Mouse (Mus musculus): Measurements from ENCODE around the gene Kif6.

Kif6 gene

DNA sequence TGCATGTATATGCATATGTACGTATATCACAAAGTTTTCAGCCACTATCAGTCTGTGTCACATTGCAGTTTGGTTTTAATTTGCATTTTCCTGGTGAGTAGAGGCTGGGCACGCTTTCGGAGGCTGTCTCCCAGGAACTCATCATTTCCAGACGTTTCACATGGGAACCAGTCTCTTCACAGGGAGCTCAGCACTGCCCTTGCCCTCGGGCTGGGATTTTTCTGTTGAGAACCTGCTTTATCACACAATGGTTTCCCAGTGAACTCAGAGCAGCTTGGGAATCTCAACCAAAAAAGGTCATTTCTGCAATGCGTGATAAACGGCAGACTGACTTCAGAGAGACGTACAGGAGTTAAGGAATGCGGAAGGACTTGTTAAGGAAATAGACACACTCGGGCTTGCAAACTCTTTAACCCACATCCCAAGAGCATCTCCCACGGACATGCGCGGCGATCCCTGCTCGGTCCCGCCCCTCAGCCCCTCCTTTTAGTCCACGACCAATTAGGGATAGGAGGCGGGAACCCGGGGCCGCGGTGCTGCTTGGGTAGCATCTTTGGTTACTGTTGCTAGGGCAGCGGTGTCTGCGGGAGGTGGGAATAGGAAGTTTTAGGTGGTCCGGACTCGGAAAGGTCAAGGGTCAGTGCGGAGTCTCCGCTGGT lies at the start of gene Kif6:
Gene Kif6, plus strand, starts transcription at position 560 of the 659 bp plus-strand sequence.
- peak; percentile 72 for DNase-seq (ENCODE audit: low spot score)

DNA sequence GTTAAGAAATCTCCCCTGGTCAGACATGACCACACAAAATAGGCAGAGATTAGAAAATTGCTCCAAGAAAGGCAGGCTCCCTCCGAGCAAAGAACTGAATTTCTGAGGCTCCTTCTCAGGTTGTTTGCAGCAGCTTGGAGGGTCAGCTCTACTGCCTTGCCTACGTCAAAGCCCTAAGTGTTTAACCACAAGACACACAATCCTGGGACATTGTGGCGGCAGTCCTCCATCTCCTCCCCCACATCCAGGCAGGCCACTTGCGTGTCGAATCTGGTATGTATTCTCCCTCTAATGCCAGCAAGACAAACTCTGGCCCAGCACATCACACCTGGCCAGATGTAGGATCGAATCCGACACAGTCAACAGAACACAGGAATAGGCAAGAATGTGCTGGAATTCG lies 46.2 kb upstream of the Kif6 start:
- no peak for DNase-seq (ENCODE audit: low spot score)

DNA sequence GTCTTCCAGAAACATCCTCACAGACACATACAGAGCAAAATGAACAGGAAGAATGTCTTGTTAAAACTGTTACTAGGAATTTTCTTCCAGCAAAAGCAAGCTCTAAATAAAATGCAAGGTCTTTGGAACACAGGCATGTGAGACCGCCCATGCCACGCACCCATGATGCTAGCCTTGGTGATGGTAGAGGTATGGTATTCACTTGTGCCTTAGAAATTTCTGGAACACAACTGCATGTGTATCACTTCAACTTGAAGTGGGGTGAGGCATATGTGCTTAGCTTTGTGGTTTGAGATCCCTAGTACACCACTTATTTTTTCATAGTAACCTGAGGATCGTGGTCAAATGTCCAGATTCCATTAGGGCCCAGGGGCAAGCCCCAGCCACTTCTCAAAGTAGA lies 37.6 kb upstream of the Kif6 start:
- no peak for DNase-seq (ENCODE audit: low spot score)

- no peak for DNase-seq (ENCODE audit: low spot score)
These were observed 32.5 kb upstream of the Kif6 start for GRCm38 (mm10) chr17:49582471-49582870.

- DNase-seq (ENCODE audit: low spot score): no peak
These were observed 24.9 kb upstream of the Kif6 start for GRCm38 (mm10) chr17:49590051-49590450.

DNA sequence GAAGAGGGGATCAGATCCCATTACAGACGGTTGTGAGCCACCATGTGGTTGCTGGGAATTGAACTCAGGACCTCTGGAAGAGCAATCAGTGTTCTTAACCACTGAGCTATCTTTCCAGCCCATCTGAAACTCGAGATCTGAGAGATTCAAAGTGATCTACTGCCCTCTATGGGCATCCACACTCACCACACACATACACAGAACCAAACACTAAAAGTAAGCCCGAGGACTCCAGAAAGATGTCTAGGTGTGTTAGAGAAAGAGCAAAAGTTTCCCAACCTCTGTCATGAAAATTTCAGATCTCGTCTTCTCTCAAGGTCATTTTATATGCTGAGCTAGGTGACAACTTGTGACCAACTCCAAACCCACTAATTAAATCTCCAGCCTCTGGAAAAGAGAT lies 9.5 kb upstream of the Kif6 start:
- no peak for DNase-seq (ENCODE audit: low spot score)

- DNase-seq (ENCODE audit: low spot score): no peak
These were observed 7.4 kb upstream of the Kif6 start for GRCm38 (mm10) chr17:49607351-49608027.

- no peak for DNase-seq (ENCODE audit: low spot score)
These were observed 4.6 kb upstream of the Kif6 start for GRCm38 (mm10) chr17:49610296-49610695.

- no peak for DNase-seq (ENCODE audit: low spot score)
These were observed 310 bp downstream of the Kif6 start for GRCm38 (mm10) chr17:49615241-49615651.

DNA sequence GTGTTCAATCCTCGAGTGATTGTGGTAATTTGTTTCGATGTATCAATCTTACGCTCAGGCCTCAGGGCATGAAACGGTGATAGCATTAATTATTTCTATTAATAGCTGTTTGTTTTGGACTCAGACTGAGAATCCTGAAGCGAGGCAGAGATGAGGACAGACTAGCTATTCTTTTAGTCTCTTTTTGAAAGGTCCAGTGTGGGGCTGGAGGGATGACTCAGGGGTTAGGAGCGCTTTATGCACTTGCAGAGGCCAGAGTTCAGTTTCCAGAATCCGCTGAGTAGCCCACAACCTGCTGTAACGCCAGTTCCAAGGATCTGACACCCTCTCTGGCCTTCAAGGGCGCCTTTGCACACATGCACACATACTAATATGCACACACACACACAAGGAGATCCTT lies 9.6 kb downstream of the Kif6 start:
- no peak for DNase-seq (ENCODE audit: low spot score)

DNA sequence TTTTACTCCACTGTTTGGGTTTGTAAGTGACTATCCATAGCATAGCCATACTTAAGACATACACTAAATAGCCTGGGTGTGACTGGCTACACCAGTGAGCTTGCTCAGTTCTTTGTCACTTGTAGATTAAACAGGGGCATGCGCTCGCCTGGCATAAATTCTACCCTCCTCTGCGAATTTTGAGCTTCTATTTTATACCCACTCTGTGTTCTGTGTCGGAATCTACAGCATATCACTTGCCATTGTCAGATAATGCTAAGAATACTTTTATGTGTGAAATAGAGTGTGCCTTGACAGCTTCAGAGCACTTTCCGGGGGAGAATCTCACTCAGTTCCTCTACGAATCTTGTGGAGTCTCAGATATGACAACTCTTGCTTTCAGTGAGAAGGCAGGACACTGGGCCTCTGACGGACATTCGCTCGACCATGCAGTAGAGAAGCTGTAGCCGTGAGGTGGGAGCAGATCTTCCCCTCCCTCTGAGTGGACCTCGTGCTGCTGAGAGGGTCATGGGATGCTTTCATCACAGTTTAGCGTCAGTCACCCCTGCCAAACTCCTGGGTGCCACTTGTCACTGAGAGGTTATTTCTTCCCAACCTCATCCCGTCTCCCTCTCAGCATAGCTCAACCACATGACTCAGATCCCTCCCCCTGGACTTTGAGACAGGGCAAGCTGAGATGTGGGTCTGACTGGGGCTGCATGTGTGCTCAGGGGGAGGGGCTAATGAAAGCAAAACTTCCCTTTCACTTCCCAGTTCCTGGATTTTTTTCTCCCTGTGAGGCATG lies 12.3 kb downstream of the Kif6 start:
- no peak for DNase-seq (ENCODE audit: low spot score)

DNA sequence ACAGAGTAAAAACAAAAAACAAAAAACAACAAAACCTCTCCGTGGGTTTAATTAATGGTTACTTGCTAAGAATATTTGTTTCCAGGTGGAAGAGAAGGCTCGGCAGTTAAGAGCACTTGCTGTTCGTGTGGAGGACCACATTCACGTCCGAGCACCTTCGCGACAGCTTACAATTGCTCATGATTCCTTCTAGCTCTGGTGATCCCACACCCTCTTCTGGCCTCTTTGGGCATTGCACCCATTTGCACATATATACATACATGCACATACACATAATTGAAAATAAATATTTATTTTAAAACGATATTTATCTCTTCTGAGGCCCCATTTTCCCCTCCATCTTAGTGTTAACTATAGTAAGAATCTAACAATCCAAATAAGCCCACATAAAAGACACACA lies 13.9 kb downstream of the Kif6 start:
- no peak for DNase-seq (ENCODE audit: low spot score)

- no peak for DNase-seq (ENCODE audit: low spot score)
These were observed 18.1 kb downstream of the Kif6 start for GRCm38 (mm10) chr17:49633041-49633440.

GRCm38 (mm10) chr17:49641903-49642302 lies 27.0 kb downstream of the Kif6 start:
- no peak for DNase-seq (ENCODE audit: low spot score)

DNA sequence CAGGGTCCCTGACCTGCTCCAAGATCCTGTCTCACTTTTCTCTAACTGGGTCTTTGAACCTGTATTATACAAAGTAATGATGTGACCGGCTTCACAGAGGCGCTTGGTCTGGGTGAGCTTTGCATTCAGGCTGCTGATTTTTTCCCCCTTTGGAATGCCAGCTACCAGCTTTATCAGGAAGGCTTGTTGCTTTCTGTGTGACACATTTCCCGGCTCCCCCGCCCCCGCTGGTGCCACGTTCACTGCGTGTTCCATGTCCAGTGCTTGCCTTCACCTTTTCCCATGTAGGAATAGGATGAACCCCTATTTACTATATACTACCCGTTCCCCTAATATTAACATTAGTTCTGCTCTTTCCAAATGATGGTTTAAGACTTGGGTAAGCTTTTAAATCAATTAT lies 27.4 kb downstream of the Kif6 start:
- no peak for DNase-seq (ENCODE audit: low spot score)

DNA sequence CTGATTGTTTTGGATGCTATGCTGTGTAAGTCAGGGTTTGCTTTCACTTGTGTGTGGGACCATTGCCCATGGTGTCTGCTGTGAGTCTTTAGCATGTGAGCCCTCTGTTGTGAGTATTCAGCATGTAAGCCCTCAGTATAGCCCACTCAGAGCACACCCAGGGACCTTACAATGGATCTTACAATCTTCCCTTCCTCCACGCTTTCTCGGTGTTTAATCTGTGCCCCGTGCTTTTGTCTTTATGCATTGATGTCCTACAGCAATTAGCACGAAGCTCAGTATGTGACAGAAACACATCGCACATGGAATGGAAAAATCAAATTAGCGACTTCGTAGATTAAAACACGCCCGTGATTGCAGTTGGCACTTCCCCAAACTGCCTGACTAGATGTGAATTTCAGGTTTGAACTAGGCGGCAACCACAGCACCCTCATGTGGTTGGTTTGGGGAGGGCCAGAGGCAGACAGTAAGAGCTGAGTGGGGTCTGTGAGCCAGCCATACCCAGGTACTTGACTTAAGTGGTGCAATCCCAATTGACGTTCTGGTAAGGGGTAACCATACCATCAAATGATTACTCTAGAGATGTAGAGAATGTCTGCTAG lies 28.1 kb downstream of the Kif6 start:
- DNase-seq (ENCODE audit: low spot score): no peak

DNA sequence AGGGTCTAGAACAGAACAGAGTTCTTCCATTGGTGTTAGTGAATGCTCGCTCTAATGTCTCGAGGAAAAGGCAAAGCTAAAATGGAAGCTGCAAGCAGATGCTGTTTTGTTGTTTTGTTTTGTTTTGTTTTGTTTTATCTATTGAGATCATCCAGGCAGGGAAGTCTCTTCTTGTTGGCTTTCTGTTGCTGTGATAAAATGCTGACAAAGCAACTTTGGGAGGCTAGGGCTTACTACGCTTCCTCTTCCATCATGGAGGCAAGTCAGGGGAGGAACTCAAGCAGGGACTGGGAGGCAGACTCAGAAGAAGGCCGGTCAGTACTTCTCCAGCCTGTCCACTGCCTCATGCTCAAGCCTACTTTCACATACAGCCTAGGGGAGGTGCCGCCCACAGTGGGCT lies 31.3 kb downstream of the Kif6 start:
- no peak for DNase-seq (ENCODE audit: low spot score)

DNA sequence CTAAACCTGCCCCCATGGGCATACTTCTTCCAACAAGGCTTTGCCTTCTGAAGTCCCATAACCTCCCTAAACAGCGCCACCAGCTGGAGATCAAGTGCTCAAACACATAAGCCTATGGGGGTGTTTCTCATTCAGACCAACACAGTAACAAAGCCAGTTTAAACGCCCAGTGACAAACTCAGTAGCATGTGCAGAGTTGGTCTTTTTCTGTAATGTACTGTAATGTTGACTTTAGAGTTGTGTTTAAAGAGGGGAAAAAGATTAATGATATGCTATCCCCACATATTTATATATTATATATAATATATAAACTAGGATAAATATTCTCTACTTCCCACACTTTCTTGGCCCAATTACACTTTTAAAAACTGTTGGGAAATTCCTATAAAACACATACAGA lies 34.0 kb downstream of the Kif6 start:
- DNase-seq (ENCODE audit: low spot score): no peak

DNA sequence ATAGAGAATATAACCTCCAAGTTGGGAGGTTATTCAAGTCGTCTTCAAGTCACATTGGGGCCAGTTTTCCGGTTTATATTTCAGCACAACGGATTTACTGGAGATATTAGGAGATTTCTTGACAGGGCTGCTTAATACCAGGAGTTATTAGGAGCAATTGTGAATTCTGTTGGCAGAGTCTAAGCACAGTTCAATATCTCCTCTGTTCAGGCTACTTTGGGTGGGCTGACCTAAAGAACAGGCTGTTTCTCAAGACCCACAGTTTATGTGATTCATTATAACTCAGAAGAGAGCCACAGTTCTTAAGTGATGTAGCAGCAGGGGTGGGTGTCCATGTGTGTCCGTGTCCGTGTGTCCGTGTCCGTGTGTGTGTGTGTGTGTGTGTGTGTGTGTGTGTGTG lies 34.5 kb downstream of the Kif6 start:
- no peak for DNase-seq (ENCODE audit: low spot score)

- no peak for DNase-seq (ENCODE audit: low spot score)
These were observed 35.4 kb downstream of the Kif6 start for GRCm38 (mm10) chr17:49650366-49650765.

- DNase-seq (ENCODE audit: low spot score): no peak
These were observed 37.4 kb downstream of the Kif6 start for GRCm38 (mm10) chr17:49652357-49652756.

DNA sequence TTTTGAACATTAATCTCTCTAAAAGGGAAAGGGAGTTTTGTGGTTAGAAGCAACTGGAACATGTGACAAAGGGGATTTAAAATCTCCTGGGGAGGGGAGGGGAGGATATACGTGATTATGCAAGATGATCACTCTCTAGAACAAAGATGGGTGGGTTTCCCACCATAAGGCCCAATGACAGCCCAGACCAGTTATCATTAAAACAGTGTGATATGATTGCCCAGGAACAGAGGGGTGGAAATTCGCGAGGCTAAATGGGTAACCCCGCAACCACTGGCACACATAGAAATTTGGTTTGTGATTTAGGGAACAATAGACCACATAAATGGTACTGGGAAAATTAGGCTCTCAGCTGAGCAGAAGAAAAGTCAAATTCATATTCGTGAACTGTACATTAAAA lies 37.9 kb downstream of the Kif6 start:
- no peak for DNase-seq (ENCODE audit: low spot score)

GRCm38 (mm10) chr17:49661626-49662025 lies 46.7 kb downstream of the Kif6 start:
- DNase-seq (ENCODE audit: low spot score): no peak
